Mouse (Mus musculus): Measurements from ENCODE around the gene Repin1. TPM values are rescaled to one million over a fixed set of nuclear protein-coding genes. Genes with fewer than 3 reads are reported as not detected.

Gene Repin1
- 12.8 TPM for polyA plus RNA-seq (2014; fragmentation: Illumina TruSeq; extraction: RNeasy Lipid Tissue Mini Kit (QIAGEN cat#74804); ENCODE audit: low read depth, low replicate concordance)

DNA sequence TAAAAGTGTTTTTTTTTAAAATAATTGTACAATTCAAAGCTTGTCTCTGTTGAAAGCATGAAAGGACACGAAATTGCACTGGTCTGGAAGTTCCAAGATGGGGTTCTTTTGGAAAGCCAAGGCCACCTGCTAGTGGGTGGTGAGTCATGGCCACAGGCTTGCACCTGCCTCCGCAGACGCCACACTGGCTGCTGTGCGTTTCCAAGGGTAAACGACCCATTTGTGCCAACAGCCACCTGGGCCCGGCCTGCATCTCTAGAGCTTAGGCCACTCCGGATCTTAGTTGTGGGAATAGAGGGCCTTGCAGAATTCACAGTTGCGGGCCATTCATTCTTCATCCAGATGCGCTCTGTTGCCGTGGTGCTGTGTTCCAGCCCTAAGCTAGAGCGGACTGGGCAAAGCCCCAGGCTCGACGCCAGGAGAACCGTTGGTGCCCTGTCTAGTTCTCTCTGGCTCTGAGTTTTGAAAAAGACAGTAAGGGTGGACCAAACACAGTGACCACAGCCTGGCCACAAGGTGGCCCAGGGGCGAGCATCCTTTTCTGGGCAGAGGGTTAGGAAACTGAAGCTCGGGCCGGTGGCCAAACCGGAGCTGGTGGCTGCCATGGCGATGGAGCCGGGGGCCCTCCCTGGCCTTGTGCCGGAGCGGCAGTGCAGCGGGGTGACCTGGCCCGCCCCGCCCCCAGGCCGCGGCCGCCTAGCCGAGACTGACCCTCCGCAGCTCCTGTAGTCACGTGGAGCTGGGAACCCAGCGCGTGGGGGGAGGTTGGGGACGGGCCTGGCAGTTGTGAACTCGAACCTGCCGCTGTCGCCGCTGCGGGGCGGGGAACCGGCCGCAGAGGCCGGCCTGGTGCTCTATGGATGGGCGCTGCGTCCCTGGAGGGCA lies at the start of gene Repin1, which contains the start of gene Gm44965:
Gene Repin1 (plus strand): TSS at position 726 of the 885 bp plus-strand sequence.
Gene Gm44965 (plus strand): TSS at position 784 of the 885 bp plus-strand sequence.

DNA sequence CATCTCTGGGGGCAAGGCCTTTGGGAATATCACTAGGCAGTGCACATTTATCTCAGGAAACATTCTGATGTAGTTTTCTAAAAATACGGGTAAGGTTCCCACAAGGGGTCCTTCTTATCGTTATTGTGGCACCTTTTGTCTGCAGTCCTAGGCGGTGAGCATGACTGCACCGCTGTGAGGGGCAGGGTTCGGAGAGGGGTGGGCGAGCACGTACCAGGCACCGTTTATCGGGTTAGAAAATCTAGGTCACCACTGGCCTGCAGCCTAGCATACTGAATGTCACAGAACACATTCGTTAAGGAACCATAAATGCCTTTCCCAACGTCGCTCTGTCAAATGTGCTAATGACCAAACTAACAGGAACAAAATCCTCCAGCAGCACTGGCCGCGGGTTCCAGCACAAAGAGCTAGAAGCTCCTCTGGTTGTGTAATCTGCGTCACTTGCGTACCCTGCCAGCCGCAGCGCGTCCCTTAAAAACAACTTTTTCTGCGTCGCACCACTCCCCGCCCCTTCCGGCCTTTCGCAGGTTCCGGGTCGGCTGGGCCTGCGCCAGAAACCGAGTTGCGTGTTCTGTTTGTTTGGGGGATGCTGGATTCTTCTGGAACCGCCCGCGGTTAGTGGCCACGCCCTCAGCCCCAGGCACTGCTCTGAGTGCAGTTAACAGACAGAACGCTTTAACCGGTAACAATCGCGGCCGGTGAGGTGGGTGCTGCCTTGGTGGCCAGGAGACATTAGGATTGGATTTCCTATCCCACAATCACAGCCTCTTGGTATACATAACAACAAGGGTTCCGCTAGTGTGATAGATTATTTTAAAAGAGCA lies 39.2 kb upstream of the Repin1 start, which contains the start of gene Lrrc61:
Gene Lrrc61 (plus strand): TSS at position 517 of the 824 bp plus-strand sequence.

DNA sequence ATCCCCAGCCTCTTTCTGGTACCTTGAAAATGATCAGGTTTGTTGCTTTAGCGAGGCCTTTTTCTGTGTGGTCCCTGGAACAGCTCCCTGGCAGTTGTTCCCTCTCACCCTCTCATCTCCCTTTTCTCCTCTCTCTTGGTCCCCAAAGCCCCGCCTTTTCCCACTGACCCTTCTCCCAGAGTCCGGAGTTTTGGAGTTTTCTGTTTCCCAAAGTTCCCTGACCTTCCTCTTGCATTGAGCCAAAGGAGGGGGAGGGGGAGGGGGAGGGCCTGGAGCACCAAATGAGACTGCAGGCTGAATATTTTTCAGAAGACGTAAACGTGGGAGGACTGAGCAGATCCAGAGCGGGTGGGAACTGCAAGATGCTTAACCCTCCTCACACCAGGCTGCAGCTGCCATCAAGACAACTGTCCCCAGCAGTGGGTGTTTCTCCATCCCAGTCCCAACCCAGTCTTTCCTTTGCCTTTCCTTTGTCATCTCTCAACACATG lies 21.1 kb upstream of the Repin1 start, which contains the start of gene Rarres2:
Gene Rarres2 (minus strand): TSS at position 218 of the 490 bp plus-strand sequence.

DNA sequence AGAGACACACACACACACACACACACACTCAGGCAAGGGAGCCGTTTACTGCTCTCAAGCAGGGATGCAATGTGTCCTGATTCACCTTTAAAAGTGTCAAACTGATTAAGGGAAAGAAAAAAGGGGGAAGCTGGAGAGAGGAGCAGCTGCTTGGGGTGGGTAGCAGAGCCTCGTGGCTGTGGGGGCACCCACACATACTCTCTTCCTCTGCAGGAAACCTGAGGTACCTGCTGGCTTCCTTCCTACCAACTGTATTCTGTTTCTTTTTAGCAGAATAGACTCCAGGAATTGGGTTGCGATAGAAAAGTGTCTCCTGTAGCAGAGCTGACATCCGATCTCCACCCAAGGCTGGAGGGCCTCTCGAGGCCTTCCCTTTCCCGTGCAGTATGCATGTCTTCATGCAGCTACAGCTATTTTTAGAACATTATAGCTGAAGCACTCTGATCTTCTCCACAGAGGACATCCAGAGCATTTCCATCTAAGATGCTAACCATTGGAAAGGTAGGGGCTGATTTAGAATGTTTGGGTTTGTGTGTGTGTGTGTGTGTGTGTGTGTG lies 4.4 kb upstream of the Repin1 start, which contains the start of gene Gm45021:
Gene Gm45021 (plus strand): TSS at position 417 of the 557 bp plus-strand sequence.

DNA sequence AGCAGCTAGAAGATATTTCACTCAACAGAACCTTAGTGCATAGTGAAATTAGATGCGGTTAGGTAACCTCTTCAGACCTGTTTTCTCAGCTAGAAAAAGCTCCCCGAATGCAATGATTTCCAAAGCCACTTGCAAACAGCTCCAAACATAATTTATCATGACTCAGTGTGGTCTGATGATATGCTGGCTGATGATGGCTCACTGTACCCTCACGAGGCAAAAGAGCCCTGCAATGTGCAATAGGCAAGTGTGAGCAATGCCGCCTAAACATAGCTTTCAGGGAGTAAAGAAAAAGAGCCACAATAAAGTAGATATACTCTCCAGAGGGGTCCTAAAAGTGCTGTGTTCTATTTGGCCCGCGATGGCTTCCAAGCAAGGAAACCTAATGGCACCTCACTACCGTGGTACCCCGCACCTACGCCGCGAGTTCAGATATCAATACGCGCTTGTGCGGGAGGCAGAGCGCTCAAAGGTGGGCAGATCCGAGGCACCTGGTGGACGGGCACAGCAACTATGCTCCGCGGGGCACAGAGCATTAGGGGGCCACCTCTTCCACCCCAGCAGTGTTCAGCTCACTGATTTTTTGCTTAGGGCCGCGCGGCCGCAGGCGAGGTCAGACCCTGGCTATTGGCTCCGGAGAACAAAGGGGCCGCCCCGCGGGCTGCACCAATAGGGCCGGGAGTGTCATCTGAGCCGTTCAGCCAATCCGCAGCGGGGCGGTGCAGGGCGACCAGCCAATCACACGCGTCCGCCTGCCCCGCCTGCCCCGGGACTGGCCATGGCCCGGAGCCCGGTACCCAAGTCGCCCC lies 7.8 kb downstream of the Repin1 start, which contains the start of gene Zfp775:
Gene Zfp775 (plus strand): TSS at position 793 of the 809 bp plus-strand sequence.

DNA sequence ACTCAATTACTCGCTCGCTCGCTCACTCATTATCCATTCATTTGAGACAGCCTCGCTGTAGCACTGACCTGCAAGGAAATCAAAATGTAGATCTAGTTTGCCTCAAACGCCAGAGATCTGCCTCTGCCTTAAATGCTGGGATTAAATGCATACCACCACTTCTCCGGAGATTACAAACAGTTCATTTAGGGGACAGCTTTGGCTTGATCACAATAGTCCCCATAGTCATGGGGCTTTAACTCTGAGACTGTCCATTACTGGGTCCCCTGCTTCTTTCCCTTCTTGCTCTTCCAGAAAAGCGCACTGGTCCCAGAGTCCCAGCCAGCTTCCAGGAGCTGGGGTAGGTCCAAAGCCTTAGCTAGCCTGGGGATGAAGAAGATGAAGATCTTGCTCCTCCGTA lies 32.8 kb downstream of the Repin1 start, which contains the start of gene AI854703:
Gene AI854703 (plus strand): TSS at position 301 of the 400 bp plus-strand sequence.

DNA sequence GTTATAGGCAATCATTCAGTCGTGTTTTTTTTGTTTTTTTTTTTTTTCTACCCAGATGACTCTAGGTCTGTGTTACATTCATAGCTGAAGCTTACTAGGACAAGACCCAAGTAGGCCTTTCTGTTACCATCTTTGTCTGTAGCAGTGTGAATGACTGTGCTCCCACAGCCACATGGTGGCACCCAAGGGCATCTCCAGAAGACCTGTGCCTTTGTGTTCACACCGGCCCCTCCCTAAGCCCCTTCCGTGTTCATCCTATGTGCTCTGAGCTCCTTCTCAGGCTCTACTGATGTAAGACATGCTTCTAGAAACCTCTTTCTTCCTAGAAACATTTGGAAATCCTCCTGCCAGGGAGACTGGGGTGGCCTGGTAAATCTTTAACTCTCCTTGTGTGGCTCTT lies 53.3 kb downstream of the Repin1 start, which contains the start of gene Gimap8:
Gene Gimap8 (plus strand): TSS at position 240 of the 400 bp plus-strand sequence.

Other genes starting within 250 kb of the Repin1 start
- gene Krba1, start 198.3 kb upstream of the Repin1 start, polyA plus RNA-seq (2014; fragmentation: Illumina TruSeq; extraction: RNeasy Lipid Tissue Mini Kit (QIAGEN cat#74804); ENCODE audit: low read depth, low replicate concordance) = 9.7 TPM
- gene Zfp467, start 148.1 kb upstream of the Repin1 start, polyA plus RNA-seq (2014; fragmentation: Illumina TruSeq; extraction: RNeasy Lipid Tissue Mini Kit (QIAGEN cat#74804); ENCODE audit: low read depth, low replicate concordance) = 14.9 TPM
- not detected for gene Sspo, start 145.7 kb upstream of the Repin1 start, polyA plus RNA-seq (2014; fragmentation: Illumina TruSeq; extraction: RNeasy Lipid Tissue Mini Kit (QIAGEN cat#74804); ENCODE audit: low read depth, low replicate concordance)
- 55.5 TPM for gene Atp6v0e2, start 56.3 kb upstream of the Repin1 start, polyA plus RNA-seq (2014; fragmentation: Illumina TruSeq; extraction: RNeasy Lipid Tissue Mini Kit (QIAGEN cat#74804); ENCODE audit: low read depth, low replicate concordance)
- 8.5 TPM for gene Lrrc61, start 39.1 kb upstream of the Repin1 start, polyA plus RNA-seq (2014; fragmentation: Illumina TruSeq; extraction: RNeasy Lipid Tissue Mini Kit (QIAGEN cat#74804); ENCODE audit: low read depth, low replicate concordance)
- 7.2 TPM for gene Rarres2, start 21.1 kb upstream of the Repin1 start, polyA plus RNA-seq (2014; fragmentation: Illumina TruSeq; extraction: RNeasy Lipid Tissue Mini Kit (QIAGEN cat#74804); ENCODE audit: low read depth, low replicate concordance)
- not detected for gene Gm45021, start 4.3 kb upstream of the Repin1 start, polyA plus RNA-seq (2014; fragmentation: Illumina TruSeq; extraction: RNeasy Lipid Tissue Mini Kit (QIAGEN cat#74804); ENCODE audit: low read depth, low replicate concordance)
- not detected for gene Gm44965, start 58 bp downstream of the Repin1 start, polyA plus RNA-seq (2014; fragmentation: Illumina TruSeq; extraction: RNeasy Lipid Tissue Mini Kit (QIAGEN cat#74804); ENCODE audit: low read depth, low replicate concordance)
- 0.12 TPM for gene Zfp775, start 8.2 kb downstream of the Repin1 start, polyA plus RNA-seq (2014; fragmentation: Illumina TruSeq; extraction: RNeasy Lipid Tissue Mini Kit (QIAGEN cat#74804); ENCODE audit: low read depth, low replicate concordance)
- 0.35 TPM for gene AI854703, start 32.9 kb downstream of the Repin1 start, polyA plus RNA-seq (2014; fragmentation: Illumina TruSeq; extraction: RNeasy Lipid Tissue Mini Kit (QIAGEN cat#74804); ENCODE audit: low read depth, low replicate concordance)
- gene Gimap8, start 53.4 kb downstream of the Repin1 start, polyA plus RNA-seq (2014; fragmentation: Illumina TruSeq; extraction: RNeasy Lipid Tissue Mini Kit (QIAGEN cat#74804); ENCODE audit: low read depth, low replicate concordance) = 33.4 TPM
- gene Gimap9, start 82.2 kb downstream of the Repin1 start, polyA plus RNA-seq (2014; fragmentation: Illumina TruSeq; extraction: RNeasy Lipid Tissue Mini Kit (QIAGEN cat#74804); ENCODE audit: low read depth, low replicate concordance) = 18.7 TPM
- gene Gimap4, start 90.7 kb downstream of the Repin1 start, polyA plus RNA-seq (2014; fragmentation: Illumina TruSeq; extraction: RNeasy Lipid Tissue Mini Kit (QIAGEN cat#74804); ENCODE audit: low read depth, low replicate concordance) = 218 TPM
- 106 TPM for gene Gimap6, start 114.3 kb downstream of the Repin1 start, polyA plus RNA-seq (2014; fragmentation: Illumina TruSeq; extraction: RNeasy Lipid Tissue Mini Kit (QIAGEN cat#74804); ENCODE audit: low read depth, low replicate concordance)
- 4.4 TPM for gene Gm28053, start 124.7 kb downstream of the Repin1 start, polyA plus RNA-seq (2014; fragmentation: Illumina TruSeq; extraction: RNeasy Lipid Tissue Mini Kit (QIAGEN cat#74804); ENCODE audit: low read depth, low replicate concordance)
- not detected for gene Gimap7, start 124.7 kb downstream of the Repin1 start, polyA plus RNA-seq (2014; fragmentation: Illumina TruSeq; extraction: RNeasy Lipid Tissue Mini Kit (QIAGEN cat#74804); ENCODE audit: low read depth, low replicate concordance)
- 2.8 TPM for gene Gimap1, start 145.2 kb downstream of the Repin1 start, polyA plus RNA-seq (2014; fragmentation: Illumina TruSeq; extraction: RNeasy Lipid Tissue Mini Kit (QIAGEN cat#74804); ENCODE audit: low read depth, low replicate concordance)
- 10.3 TPM for gene Gimap5, start 152.3 kb downstream of the Repin1 start, polyA plus RNA-seq (2014; fragmentation: Illumina TruSeq; extraction: RNeasy Lipid Tissue Mini Kit (QIAGEN cat#74804); ENCODE audit: low read depth, low replicate concordance)
- 1.2 TPM for gene Gimap3, start 177.0 kb downstream of the Repin1 start, polyA plus RNA-seq (2014; fragmentation: Illumina TruSeq; extraction: RNeasy Lipid Tissue Mini Kit (QIAGEN cat#74804); ENCODE audit: low read depth, low replicate concordance)
- 200 TPM for gene Tmem176a, start 247.0 kb downstream of the Repin1 start, polyA plus RNA-seq (2014; fragmentation: Illumina TruSeq; extraction: RNeasy Lipid Tissue Mini Kit (QIAGEN cat#74804); ENCODE audit: low read depth, low replicate concordance)
- gene Tmem176b, start 247.6 kb downstream of the Repin1 start, polyA plus RNA-seq (2014; fragmentation: Illumina TruSeq; extraction: RNeasy Lipid Tissue Mini Kit (QIAGEN cat#74804); ENCODE audit: low read depth, low replicate concordance) = 47.6 TPM